Mouse (Mus musculus): ENCODE results near the gene Tepsin. TPM values are rescaled to one million over a fixed set of nuclear protein-coding genes. Genes with fewer than 3 reads are reported as not detected.

Tepsin gene
- total RNA-seq, 2 experiments from 2014 or later: 11.5 to 12.7 TPM

DNA sequence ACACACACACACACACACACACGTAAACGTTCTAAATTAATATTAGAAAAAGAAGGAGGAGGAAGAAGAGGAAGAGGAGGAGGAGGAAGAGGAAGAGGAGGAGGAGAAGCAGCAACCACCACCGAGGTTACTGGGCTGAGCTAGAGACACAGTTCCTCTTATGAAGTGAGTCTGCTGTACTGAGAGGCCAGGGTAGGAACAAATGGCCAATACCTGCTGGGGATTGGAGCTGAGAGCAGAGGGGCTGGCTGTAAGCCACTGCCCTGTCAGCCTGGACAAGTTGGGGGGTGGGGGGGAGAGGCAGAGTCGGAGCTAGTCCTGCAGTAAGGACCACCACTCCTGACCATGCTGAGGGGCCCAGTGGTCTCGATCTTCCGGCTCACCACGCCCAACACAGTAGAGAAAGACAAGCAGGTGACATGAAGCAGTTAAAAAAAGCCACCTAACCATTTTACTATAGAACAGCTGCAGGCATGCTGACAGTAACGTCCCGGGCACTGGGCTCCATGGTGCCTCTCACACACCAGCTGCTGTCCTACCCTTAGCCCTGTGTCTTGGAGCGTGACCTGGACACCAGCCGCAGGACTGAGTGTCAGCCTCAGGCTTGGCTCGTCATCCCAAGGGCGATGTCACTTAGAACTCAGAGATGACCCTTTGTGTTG is 34.4 kb downstream of the Tepsin start:
- DNase-seq: no peak

DNA sequence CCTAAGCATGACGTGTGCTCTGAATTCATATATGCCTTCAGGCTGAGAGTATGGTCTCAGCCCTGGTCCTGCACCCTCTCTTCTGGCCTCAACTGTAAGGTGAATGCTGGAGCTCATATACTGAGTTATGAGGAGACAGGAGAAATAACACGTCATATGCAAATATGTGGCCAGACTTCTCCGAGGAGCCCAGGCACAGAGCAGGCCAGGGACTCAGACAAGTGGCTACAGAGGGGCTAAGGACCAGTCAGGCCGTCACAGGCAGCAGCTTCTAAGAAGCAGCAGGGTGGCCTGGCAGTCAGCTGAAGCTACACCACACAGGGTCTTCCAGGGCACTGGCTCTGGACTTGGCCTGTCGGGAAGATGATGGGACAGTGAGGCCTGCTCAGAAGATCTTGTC is 35.2 kb downstream of the Tepsin start:
- no peak for DNase-seq

DNA sequence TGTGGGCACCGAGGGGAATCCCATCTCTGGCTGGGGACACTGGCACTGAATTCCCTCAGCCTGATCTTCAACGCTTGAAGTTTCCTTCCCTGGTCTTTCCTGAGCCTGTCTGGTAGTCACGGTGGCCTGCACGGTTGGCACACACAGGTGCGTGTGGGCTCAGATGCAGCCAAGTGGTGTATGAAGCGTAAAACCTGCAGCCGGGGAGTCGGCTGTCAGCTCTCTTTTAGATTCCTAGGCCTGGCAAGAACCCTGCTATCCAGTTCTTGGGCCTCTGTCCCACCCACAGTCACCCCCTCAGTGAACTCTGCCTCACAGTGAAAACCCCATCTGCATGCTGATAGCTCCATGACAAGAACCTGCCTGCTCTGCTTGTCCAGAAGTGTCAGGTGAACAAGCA is 37.9 kb downstream of the Tepsin start:
- DNase-seq: no peak

DNA sequence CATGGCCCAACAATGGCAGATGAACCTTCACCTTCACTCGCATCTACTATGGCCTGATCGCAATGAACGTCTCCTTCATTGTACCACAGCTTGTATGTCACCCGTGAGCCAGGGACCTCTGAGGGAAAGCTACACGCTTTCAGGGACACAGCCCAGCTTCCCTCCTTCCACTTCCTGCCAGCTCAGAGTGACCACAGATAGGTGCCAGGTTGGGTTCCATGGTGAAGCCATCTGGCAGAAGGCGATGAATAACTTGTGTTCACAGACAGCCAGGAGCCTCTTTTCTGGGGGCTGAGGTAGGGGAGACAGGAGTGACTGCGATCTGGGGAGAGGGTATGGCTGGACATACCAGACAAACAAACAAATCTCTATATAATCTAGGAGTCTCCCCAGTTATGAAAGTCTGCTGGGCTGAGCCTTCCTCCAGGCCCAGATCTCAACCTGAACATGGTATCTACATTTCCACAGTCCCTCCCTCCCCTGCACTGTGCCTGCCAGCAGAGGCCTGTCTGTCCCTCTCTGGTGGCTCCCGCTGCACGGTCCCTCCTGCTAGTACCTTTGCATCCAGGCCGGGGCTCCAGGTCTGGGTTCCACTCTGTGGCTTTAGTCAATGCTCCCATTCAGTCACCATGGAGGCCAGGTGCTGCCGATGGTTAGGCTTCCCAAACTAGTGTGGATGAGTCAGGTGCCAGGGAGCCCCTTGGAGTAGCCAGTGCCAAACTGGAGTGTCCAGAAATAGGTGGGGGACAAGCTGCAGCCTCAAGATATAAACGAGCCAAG is 42.4 kb downstream of the Tepsin start:
- DNase-seq: no peak

DNA sequence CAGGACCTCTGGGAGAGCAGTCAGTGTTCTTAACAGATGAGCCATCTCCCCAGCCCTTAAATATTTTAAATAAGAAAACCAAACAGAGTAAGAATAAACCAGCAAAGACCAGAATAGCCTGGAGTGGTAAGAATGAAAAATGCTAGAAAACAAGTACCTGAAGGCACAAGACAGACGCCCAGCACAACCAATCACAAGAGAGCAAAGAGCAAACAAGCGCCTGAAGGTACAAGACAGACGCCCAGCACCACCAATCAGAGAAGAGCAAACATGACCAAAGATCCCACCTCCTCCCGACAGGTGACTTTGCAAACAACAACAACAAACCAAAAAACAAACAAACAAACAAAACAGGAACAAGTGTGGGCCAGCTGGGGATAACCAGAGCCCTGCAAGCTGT is 44.7 kb downstream of the Tepsin start:
- DNase-seq: no peak

DNA sequence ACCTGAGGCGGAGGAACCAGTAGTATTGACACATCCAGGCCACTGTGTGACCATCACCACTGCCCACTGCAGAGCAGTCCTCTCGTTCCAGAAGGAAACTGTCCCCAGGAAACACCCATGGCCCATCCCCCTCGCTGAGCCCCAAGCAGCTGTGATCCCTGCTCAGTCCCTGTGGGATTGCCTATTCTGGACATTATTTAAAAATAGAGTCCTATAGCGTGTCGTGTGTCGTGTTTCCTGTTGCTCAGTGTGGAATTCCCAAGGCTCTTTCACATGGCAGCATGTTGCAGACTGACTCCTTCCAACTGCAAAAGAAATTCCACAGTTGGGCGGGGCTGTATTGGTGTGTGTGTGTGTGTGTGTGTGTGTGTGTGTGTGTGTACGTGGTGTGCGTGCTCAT is 46.3 kb downstream of the Tepsin start:
- no peak for DNase-seq

DNA sequence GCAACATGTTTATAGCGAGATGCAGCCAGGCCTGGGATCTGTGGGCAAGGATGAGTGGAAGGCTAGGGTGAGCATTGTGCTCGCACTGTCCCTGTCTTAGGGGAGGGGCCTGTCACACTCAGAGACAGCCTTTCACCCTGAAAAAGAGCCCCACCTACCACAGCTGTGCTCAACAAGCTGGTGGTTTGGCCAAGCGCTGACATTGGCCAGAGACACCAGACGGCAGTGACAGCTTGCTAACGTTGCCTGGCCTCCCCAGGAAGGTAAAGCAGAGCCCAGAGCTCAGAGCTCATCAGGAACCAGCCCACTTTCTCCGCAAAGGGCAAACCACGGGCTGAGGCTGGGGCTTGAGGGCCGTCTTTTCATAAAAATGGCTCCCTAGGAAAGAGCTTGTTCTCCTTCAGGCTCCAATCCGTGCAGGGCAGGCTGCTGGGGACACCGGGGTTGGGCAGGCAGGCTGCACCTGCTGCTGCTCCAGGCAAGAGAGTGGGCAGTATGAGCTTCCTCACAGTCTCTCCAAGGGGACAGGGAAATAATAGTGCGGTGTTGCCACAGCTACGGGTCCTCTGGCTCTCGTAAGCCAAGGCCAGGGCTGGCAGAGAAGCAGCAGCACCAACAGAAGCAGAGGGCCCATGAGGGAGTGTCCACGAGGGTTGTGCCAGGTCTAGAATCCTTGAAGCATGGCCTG is 47.3 kb downstream of the Tepsin start:
- DNase-seq: peak; percentile 55 to 71

DNA sequence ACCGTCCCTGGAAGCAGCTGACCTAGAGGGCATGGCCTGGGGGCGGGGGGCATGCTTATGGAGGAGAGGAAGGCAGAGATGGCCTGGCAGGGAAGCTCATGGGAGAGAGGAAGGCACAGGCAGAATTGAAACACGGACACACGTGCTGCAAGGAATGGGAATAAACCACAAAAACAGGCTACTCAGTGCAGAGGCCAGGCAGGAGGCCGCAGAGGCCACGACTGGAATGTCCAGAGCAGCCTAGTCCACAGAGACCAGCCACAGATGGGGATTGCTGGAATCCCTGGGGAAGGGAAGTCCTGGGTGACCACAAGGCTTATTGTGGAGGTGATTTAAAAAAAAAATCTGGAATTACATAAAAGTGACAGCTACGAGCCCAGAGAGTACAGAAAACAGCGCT is 49.5 kb downstream of the Tepsin start:
- DNase-seq: no peak

DNA sequence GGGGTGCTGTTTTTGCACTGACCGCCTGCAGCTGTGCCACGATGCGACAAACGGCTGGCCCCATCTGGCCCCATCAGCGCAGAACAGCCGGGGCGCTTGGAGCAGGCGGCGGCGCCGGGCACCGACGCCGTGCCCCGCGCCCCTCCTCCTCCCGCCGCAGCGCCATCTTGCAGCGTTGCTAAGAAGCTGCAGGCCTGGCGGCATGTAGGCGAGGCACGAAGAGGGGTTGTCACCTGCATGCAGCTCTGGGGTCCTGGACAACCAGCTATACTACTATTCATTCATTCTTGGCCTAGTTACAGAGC is 50.3 kb downstream of the Tepsin start:
- peak in 1 of 2 experiments; percentile 30 for DNase-seq

DNA sequence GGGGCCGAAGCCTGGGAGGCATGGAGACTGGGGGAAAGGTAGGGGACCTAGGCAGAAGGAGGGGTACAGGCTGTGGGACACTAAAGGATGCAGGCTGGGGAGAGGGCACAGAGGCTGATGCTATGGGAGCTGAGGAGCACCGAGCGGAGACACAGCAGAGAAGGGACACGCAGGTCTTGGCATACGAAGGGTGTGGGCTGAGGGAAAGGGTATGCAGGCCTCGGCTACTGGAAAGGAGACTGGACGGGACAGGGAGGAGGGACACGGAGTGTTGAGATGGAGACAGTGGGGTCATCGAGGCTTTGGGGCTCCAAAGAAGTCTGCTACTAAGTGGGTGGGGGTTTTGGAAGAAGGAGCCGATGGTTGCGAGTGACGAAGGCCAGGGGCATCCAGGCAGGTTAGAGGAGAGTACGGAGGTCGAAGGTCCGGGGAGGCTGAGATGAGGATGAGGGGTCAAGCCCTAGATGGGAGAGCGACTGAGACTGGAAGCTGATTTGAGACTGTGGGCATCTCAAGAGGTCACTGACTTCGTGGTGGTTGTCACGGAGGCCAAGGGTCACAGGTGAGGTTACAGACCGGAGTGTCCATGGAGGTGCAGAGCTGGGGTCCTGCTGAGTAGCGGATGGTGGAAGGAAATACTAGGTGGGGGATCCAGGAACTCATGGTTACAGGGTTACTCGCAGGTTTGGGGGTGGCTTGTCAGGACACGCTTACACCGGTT is 50.8 kb downstream of the Tepsin start:
- DNase-seq: no peak

DNA sequence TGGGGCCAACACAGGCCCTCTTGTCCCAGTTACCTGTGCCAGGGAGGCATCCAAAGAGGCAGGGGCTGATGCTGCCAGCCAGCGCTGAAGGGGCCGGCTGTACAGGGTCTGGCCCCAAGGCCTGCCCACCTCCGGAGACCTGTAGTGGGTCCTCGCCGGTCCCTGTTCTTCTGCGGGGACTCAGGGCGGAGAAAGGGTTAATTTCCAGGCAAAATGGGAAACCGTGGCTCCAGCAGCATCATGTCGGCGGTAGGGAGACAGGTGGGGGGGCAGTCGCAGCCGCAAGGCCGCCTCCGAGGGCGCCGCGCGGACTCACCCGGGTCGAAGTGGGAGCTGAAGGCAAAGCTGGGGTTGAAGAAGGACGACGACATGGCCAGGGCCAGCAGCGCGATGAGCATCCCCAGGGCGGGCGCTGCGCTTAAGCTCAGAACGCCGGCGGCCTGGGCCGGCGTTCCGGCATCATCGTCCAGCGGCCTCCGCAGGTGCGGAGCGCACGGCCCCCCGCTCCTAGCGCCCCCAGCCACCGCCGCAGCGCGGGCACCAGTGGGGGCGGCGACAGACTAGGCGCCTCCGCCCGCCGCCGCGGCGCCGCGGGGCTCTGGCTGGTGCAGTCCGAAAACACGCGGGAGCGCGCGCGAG is 51.9 kb downstream of the Tepsin start, which contains the start of gene Aatk:
Gene Aatk, minus strand, starts transcription at position 615 of the 639 bp plus-strand sequence.
- DNase-seq: peak in 1 of 2 experiments; percentile 52

DNA sequence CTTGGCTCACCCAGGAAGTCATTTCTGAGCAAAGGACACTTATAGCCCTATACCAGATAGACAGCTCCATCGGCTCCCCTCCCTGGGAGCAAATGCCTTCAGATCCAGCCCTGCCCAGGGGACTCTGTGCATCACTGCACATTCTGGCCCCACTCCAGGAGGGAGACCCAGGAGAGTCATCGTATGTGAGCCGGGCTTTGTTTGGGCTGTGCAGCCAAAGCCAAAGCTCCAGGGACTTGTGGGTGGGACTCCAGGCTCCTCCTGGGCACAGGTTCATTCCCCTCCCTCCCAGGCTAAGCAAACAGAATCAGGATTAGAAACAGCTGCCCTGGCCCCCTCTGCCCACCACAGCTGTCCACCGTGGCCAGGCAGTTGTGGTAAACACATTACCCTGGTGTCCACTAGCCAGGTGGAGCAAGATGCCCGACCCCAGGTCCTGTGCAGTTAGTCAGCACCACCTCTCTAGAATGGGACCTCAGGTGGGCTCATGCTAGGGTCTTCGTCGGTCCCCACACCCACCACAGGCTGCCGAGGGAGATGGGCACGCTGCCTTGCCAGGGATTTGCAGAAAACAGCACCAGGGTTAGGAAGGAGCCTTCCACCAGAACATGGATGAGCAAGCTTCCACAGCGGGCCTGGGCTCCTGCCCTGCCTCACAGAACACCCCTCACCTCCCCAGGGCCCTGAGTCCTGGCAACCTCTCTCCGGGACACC is 52.5 kb downstream of the Tepsin start:
- DNase-seq: no peak

DNA sequence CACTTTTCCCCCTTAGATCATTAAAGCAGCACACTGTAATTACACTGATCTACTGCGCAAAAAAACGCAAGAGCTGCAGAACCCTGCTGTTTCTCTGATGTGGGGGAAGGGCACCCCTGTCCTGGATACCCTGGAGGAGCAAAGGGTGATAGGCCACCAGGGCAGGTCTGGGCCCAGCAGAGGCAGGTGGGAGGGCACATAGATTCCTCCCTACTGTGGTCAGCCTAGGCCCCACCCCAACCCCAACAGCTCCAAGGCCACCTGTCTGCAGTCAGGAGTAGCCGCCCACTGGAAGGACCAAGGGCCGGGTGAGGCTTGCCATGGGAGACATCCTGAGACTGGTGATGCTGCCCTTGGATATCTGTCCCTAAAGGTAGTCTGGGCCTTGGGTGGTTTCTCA is 53.2 kb downstream of the Tepsin start:
- no peak for DNase-seq

DNA sequence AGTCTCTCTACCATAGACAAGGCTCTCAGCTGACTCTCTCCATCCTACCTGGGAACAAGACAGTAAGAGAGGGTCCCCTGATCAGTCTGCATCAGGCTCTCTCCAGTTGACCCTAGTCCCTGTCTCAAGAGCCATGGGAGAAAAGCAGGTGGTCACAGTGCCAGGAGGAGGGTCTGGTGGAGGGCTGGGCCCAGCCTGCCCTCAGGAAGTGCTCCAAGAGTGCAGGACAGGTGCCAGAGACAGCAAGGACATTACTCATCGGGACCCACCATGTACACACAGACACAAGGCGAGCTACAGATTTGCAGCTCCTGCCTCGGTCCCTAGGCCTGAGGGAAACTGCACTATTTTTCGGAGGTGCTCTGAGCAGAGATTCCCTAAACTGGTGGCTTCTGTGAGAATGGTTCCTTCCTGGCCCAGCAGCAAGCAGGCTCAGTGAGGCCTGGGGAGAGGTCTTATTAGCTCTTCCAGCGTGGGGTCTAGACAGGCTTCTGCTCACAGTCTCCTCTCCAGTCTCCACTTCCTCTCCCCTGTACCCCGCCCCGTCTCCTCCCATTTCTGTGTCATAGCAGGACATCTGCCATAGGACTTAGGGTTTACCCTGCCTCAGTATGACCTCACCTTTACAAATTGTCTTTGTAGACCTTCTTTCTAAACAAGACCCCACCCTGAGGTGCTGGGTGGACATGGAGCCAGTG is 56.2 kb downstream of the Tepsin start:
- DNase-seq: no peak

DNA sequence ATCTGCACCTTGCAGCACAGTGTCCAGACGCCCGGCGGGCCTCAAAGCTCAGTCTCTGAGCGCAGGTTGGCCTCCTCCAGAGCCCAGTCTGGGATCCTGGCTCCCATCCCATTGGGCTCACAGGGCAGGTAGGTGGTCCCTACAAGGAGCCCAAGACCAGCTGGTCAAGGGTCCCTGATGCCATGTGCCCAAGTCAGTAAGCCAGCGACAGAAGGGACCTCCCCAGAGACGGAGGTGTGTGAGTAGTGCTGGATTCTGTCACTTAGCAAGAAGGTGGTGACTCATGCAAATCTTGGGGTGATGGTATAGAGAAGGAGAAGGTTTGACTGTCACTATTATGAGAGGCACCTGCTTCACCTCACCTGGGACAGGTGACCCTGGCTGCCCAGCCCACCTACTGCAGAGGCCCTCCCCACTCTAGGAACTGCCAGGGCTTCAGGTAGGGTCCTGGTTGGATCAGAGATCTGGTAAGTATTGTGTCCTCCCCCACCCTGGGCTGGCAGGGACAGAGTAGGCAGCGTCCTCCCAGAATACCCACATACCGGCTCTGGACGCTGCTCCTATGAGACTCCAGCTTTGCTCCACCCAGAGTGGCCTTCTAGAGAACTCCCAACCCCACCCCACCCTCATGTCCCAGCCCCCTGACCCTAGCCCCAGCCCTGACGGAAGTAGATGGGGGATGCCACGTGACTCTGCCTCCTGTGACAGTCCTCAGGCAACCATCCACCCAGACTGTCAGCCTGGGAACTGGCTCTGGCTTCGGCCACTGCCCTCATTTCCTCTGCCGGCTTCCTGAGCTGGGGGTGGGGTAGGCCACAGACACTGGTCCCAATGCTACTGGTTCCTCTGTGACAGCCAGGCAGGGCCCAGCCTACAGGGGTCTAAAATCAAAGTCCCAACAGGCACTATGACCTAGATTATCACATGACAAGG is 57.1 kb downstream of the Tepsin start:
- DNase-seq: peak; percentile 76 to 80

Measured in adrenal gland, postnatal 36 days (tissue).